Mouse (Mus musculus) liver, postnatal 0 days (tissue): ENCODE measurements at regions not wholly inside any gene's neighbourhood (a gene's known extent, or its start where the extent isn't known, plus 50 kb on each side); places are given as distances from the start of the nearest gene placed in this dataset.

ENCODE experiments used
- ATAC-seq: fragments of 200-750 bp; cut with Nextera tagmentation; 2 replicates; pipeline ENCODE4 v1.8.0; 2017; ENCODE audit warnings: mild to moderate bottlenecking, moderate library complexity
- DNase-seq: peaks from one replicate; pipeline ENCODE4 v3.0.0-alpha.2; 2016
- H3K27ac ChIP-seq: fragments of 300-500 bp; sonication (generic); 2 replicates; pipeline ENCODE4 v1.5.1; 2014; ENCODE audit warnings: antibody characterized with exemption, moderate library complexity, mild to moderate bottlenecking, low read depth
- H3K27me3 ChIP-seq: fragments of 300-500 bp; sonication (generic); 2 replicates; pipeline ENCODE4 v1.6.1; 2014; ENCODE audit warnings: low read length, control low read depth, mixed read lengths; ENCODE audit not compliant: insufficient read depth
- H3K36me3 ChIP-seq: fragments of 300-500 bp; sonication (generic); replicated peaks from 2 replicates; pipeline ENCODE4 v1.6.1; 2014; ENCODE audit warnings: mild to moderate bottlenecking, control low read depth, low read length, moderate library complexity, mixed read lengths; ENCODE audit not compliant: insufficient read depth
- H3K4me1 ChIP-seq: fragments of 300-500 bp; sonication (generic); 2 replicates; pipeline ENCODE4 v1.6.1; 2014; ENCODE audit warnings: antibody characterized with exemption, mild to moderate bottlenecking, control low read depth; ENCODE audit not compliant: insufficient read depth
- H3K4me2 ChIP-seq: fragments of 300-500 bp; sonication (generic); 2 replicates; pipeline ENCODE4 v1.6.1; 2014; ENCODE audit warnings: low read depth, mild to moderate bottlenecking, low read length, moderate library complexity, mixed read lengths
- H3K4me3 ChIP-seq: fragments of 300-500 bp; sonication (generic); 2 replicates; pipeline ENCODE4 v1.5.1; 2014; ENCODE audit warnings: low read depth, low read length
- H3K9ac ChIP-seq: fragments of 300-500 bp; sonication (generic); replicated peaks from 2 replicates; pipeline ENCODE4 v1.6.1; 2014; ENCODE audit warnings: mild to moderate bottlenecking, moderate library complexity
- H3K9me3 ChIP-seq: fragments of 300-500 bp; sonication (generic); 2 replicates; pipeline ENCODE4 v1.6.1; 2016; ENCODE audit warnings: mild to moderate bottlenecking, control low read depth, low read length, mixed read lengths
- CTCF ChIP-seq: sonication (generic); IDR thresholded peaks from 2 replicates; pipeline ENCODE4 v1.5.1; 2016; ENCODE audit warnings: antibody characterized with exemption, low read depth
- EP300 ChIP-seq: IDR thresholded peaks from 2 replicates; pipeline ENCODE4 v1.6.1; 2016; ENCODE audit warnings: antibody characterized with exemption, low read depth, mild to moderate bottlenecking
- WGBS: fragments of 180-500 bp; shearing (Covaris S2); extraction: QIAGEN DNeasy Blood & Tissue Kit; methylation state at CpG from one replicate; pipeline ENCODE4 v1.1.7; 2014; ENCODE audit not compliant: insufficient replicate concordance; 5-methylcytosine and 5-hydroxymethylcytosine counted together

- ATAC-seq (no peak), DNase-seq (no peak)
- Histone ChIP-seq H3K4me1 (no peaks in the 10 kb centered on the region), H3K4me3 (no peak overlapping the region), H3K9me3 (no peaks in the 10 kb centered on the region), H3K4me2 (no peak overlapping the region), H3K9ac (no peak overlapping the region), H3K36me3 (no peaks in the 10 kb centered on the region), H3K27ac (no peak overlapping the region), H3K27me3 (no peaks in the 10 kb centered on the region)
- 32% methylated on average over 3 of the region's 3 CpGs for WGBS
- TF ChIP-seq EP300 (no peak), CTCF (no peak)
These were observed 609.9 kb downstream of the Efnb2 start for GRCm38 (mm10) chr8:8051186-8051585.

GRCm38 (mm10) chr8:8050778-8051177 lies 610.3 kb downstream of the Efnb2 start:
- H3K9me3 ChIP-seq: no peaks in the 10 kb centered on the region
- H3K36me3 ChIP-seq: no peaks in the 10 kb centered on the region
- no peak overlapping the region for H3K27ac ChIP-seq
- no peak for TF ChIP-seq EP300
- TF ChIP-seq CTCF: no peak
- no peaks in the 10 kb centered on the region for H3K4me1 ChIP-seq
- H3K4me3 ChIP-seq: no peak overlapping the region
- WGBS: 57% methylated on average over 3 of the region's 3 CpGs
- DNase-seq (no peak), ATAC-seq (no peak)
- H3K27me3 ChIP-seq: no peaks in the 10 kb centered on the region
- no peak overlapping the region for H3K4me2 ChIP-seq
- H3K9ac ChIP-seq: no peak overlapping the region

- ATAC-seq: no peak
- no peaks in the 10 kb centered on the region for H3K27me3 ChIP-seq
These were observed 616.1 kb downstream of the Efnb2 start for GRCm38 (mm10) chr8:8044926-8045325.

GRCm38 (mm10) chr8:8044296-8044695 lies 616.7 kb downstream of the Efnb2 start:
- Histone ChIP-seq H3K9ac (no peak overlapping the region), H3K9me3 (no peaks in the 10 kb centered on the region), H3K27ac (no peak overlapping the region), H3K27me3 (no peaks in the 10 kb centered on the region), H3K4me2 (no peak overlapping the region), H3K4me3 (no peak overlapping the region), H3K4me1 (no peaks in the 10 kb centered on the region), H3K36me3 (no peaks in the 10 kb centered on the region)
- TF ChIP-seq CTCF (no peak), EP300 (no peak)
- WGBS: 61% methylated on average over 2 of the region's 2 CpGs
- ATAC-seq: no peak
- no peak for DNase-seq

More at GRCm38 (mm10) chr8:8044926-8045325, 616.1 kb downstream of the Efnb2 start:
- 36% methylated on average over 1 of the region's 1 CpGs for WGBS
- Histone ChIP-seq H3K4me1 (no peaks in the 10 kb centered on the region), H3K27ac (no peak overlapping the region), H3K4me3 (no peak overlapping the region), H3K36me3 (no peaks in the 10 kb centered on the region), H3K9me3 (no peaks in the 10 kb centered on the region), H3K4me2 (no peak overlapping the region), H3K9ac (no peak overlapping the region)
- no peak for TF ChIP-seq EP300
- no peak for TF ChIP-seq CTCF
- DNase-seq: no peak

GRCm38 (mm10) chr8:8037929-8038328 lies 623.1 kb downstream of the Efnb2 start:
- WGBS: 61% methylated on average over 1 of the region's 1 CpGs
- H3K27me3 ChIP-seq: no peaks in the 10 kb centered on the region
- H3K4me1 ChIP-seq: no peaks in the 10 kb centered on the region
- no peak for DNase-seq
- H3K9me3 ChIP-seq: no peaks in the 10 kb centered on the region
- no peak overlapping the region for H3K4me3 ChIP-seq
- H3K4me2 ChIP-seq: no peak overlapping the region
- H3K9ac ChIP-seq: no peak overlapping the region
- ATAC-seq: no peak
- H3K36me3 ChIP-seq: no peaks in the 10 kb centered on the region
- TF ChIP-seq CTCF (no peak), EP300 (no peak)
- H3K27ac ChIP-seq: no peak overlapping the region

- H3K36me3 ChIP-seq: no peaks in the 10 kb centered on the region
- ATAC-seq: no peak
- no peaks in the 10 kb centered on the region for H3K9me3 ChIP-seq
- no peak overlapping the region for H3K4me2 ChIP-seq
- TF ChIP-seq CTCF (no peak), EP300 (no peak)
- no peak overlapping the region for H3K27ac ChIP-seq
- H3K9ac ChIP-seq: no peak overlapping the region
- WGBS: 69% methylated on average over 4 of the region's 4 CpGs
- no peak for DNase-seq
- H3K27me3 ChIP-seq: no peaks in the 10 kb centered on the region
- no peak overlapping the region for H3K4me3 ChIP-seq
- H3K4me1 ChIP-seq: no peaks in the 10 kb centered on the region
These were observed 649.9 kb downstream of the Efnb2 start for GRCm38 (mm10) chr8:8011151-8011550.

GRCm38 (mm10) chr8:7994905-7995304 lies 666.1 kb downstream of the Efnb2 start:
- Histone ChIP-seq H3K4me1 (no peaks in the 10 kb centered on the region), H3K9me3 (no peaks in the 10 kb centered on the region), H3K4me2 (no peak overlapping the region), H3K36me3 (no peaks in the 10 kb centered on the region), H3K4me3 (no peak overlapping the region), H3K27me3 (no peaks in the 10 kb centered on the region), H3K9ac (no peak overlapping the region), H3K27ac (no peak overlapping the region)
- DNase-seq: no peak
- ATAC-seq: no peak
- WGBS: 47% methylated on average over 2 of the region's 2 CpGs
- no peak for TF ChIP-seq CTCF
- TF ChIP-seq EP300: no peak
